Mouse (Mus musculus): ENCODE data around the gene Frrs1.

The Frrs1 gene

GRCm38 (mm10) chr3:116848099-116848498, 11.2 kb upstream of the Frrs1 start:
- no peak for DNase-seq (ENCODE audit: low read depth, low spot score)

DNA sequence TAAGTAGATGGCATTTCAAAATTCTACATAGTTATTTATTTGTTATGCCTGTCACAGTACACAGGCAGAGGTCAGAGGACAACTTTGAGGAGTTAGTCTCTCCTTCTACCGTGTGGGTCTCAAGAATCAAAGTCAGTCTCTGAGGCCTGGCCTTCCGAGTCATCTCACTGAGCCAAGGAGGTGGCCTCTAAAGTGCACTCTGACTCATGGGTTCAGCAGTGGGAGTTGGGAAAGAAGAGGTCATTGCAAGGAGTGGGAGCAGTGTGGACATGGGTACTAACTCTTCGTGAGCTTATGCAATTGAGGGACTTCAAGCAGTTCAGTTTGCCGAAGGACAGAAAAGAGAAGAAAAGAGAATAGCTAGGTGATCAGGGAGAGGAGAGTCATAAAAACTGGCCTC, 10.3 kb upstream of the Frrs1 start:
- DNase-seq (ENCODE audit: low read depth, low spot score) = no peak

DNA sequence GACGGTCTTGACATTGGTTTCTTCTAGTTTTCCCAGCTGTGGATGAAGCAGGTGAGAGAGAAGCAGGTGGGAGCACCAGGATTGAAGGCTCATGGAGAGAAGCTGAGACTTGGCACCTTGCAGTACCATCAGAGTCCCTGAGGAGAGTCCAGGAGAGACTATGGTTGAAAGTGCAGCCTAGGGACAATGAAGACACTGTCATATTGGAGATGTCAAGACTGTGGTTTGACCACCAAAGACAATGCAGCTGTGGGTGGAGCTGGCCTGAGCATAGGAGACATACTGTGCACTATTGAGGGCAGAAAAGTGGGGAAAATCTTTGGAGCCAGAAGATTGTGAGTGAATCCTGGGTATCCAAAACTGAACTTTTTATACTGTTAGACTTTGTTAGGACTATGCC, 8.9 kb upstream of the Frrs1 start:
- no peak for DNase-seq (ENCODE audit: low read depth, low spot score)

DNA sequence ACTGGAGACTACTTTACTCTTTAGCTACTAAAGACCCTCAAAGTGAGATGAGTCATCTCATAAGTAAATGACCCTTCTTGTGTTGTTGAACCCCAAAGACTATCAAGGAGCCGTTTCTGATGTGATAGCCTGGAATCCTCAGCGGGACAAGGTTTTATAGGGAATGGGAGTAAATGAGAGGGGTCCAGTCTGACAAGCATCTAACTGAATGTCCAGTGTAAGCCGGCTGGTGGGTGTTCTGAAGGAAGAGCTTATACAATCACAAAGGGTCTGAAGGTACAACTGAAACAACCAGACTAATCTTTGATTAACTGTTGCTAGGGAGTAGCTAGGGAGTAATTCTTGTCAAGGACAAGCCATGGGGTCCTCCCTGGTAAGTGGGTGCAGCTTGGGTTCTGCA, 6.8 kb upstream of the Frrs1 start:
- DNase-seq (ENCODE audit: low read depth, low spot score) = no peak

GRCm38 (mm10) chr3:116857611-116858010, 1.7 kb upstream of the Frrs1 start:
- no peak for DNase-seq (ENCODE audit: low read depth, low spot score)

GRCm38 (mm10) chr3:116859752-116860151, 488 bp downstream of the Frrs1 start:
- DNase-seq (ENCODE audit: low read depth, low spot score) = no peak

DNA sequence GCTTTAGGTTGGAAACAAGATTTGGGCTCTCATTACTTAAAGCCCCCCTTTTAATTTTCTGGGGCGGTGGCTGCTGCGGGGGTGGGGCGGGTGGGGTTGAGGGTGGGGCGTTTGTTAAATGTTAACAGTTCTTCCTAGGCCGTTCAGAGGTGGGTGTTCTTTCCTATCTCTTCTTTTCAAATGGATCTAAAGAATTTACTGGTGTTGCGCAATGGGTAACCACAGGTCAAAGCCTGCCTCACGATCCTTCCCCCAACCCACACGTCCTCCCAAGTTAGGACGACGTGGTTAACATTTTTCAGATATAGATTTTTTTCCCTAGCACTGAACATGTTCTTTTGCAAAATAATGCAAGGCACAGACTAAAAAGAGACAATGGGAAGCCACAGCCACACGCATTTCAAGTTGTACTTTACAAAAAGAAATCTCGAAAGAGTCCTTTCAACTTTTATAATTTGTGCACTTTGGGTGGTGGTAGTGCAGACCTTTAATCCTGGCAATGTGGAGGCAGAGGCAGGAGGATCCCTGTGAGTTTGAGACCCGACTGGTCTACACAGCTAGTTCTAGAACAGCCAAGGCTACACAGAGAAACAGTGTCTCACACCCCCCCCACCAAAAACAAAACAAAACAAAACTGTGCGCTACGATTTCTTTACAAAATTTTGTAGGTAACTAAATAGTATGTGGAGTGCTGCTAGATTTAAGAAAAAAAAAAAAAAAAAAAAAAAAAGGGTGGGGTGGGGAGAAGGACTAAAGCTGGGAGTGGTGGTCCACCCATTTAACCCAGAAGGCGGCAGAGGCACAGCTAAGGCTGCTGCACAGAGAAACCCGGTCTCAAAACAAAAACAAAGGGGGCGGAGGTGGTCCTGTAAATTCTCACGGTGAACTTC, 1.3 kb downstream of the Frrs1 start:
- no peak for DNase-seq (ENCODE audit: low read depth, low spot score)

GRCm38 (mm10) chr3:116861223-116861539, 1.9 kb downstream of the Frrs1 start:
- DNase-seq (ENCODE audit: low read depth, low spot score) = no peak

GRCm38 (mm10) chr3:116861540-116862067, 2.3 kb downstream of the Frrs1 start:
- DNase-seq (ENCODE audit: low read depth, low spot score) = peak; percentile 8

- DNase-seq (ENCODE audit: low read depth, low spot score) = no peak
Measured at GRCm38 (mm10) chr3:116862621-116863020, 3.4 kb downstream of the Frrs1 start.

DNA sequence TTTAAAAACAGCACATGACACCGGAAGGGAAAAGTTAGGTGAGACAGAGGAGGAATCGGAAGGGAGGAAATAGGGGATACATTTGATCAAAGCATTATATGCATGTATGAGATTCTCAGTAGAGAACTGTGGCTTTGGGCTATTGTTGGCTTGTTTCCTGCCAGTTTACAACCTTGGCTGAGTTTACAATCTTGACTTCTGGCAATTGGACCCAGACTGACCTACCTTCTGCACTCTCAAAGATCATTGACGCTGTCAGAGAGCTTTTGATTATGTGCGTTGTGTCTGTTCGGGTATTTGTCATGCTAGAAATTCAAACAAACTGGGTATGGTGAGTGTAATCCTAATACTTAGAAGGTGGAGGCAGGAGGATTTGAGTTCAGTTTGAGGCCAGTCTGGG, 5.2 kb downstream of the Frrs1 start:
- DNase-seq (ENCODE audit: low read depth, low spot score) = no peak

GRCm38 (mm10) chr3:116865199-116865636, 6.0 kb downstream of the Frrs1 start:
- no peak for DNase-seq (ENCODE audit: low read depth, low spot score)

DNA sequence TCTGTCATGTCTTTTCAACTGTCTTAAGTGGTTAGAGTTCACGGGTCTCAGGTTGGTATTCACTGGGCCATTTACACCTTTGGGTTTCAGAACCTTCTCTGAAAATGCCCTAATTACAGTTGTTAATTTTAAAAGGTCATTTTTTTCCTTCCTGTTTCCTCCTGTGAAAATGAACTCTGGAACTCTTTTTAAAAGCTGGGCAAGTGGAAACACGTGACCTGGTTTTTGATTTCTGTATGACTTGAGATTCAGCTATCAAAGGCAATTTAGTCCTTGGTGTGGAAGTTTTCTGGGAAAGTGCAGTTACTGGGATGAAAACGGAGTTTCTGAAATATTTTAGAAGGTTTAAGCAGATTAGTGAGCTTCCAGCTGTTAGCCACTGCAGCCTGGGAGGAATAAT, 11.1 kb downstream of the Frrs1 start:
- no peak for DNase-seq (ENCODE audit: low read depth, low spot score)

GRCm38 (mm10) chr3:116882221-116882960, 23.1 kb downstream of the Frrs1 start:
- no peak for DNase-seq (ENCODE audit: low read depth, low spot score)

GRCm38 (mm10) chr3:116884941-116885340, 25.7 kb downstream of the Frrs1 start:
- DNase-seq (ENCODE audit: low read depth, low spot score) = no peak

DNA sequence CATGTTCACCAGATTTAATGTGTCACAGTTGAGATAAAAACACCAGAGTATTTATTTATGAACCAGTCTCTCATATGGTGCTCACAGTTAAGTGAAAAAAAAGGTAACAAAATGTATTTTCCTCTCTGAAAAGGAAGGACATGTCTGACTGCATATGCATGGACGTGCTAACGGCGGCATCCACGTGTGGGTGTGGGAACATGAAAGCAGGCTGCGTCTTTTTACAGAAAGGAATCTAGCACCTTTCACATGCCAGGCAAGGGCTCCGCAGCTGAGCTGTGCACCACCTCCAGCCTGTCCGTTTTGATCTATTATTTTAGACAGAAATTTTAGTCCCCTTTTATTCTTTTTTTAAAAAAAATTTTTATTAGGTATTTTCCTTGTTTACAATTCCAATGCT, 30.1 kb downstream of the Frrs1 start:
- no peak for DNase-seq (ENCODE audit: low read depth, low spot score)

GRCm38 (mm10) chr3:116890576-116890975, 31.3 kb downstream of the Frrs1 start:
- no peak for DNase-seq (ENCODE audit: low read depth, low spot score)

DNA sequence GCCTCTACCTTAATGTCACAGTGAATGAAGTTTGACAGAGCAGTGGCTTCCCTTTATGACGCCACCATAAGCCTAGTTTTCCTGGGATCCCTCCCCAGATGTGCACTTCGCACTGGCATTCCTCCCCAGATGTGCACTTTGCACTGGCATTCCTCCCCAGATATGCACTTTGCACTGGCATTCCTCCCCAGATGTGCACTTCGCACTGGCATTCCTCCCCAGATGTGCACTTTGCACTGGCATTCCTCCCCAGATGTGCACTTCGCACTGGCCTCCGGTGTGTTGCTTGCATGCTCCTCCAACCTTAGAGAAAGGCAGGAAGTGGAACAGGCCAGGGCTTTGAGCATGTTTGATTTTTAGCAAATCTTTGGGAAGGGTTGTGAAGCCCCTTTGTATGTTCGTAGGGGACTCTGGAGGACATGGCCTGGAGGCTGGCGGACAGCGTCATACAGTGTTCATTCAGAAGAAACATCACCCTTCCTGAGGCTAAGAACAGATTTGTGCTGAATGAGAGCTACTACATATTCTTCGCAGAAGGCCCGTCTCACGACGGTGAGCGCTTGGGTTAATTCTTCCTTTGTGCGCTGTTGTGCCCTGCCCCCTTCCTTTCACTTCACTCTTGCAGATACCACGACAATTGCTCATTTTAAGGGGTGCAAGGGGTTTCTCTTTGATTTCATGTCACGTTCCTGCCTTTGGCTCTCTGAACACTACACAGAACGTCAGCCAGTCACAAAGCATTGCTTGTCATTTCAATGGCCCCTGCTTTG, 32.4 kb downstream of the Frrs1 start:
- DNase-seq (ENCODE audit: low read depth, low spot score) = no peak

DNA sequence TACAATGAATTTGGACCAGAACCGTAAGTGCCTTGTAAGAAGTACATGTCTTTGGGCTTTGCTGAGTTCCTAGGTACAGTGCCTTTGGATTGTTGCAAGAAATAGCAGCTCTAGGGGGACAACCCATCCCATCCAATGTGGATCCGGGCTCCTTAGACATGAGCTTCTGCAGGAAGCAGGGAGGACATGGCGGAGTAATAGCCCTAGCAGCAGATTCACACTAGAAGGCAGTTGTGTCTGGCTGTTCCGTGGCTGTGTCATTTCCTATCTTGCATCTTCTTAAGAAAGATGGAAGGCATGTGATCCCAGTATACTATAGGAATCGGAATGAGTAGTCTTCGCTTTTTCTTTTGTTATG, 32.9 kb downstream of the Frrs1 start:
- no peak for DNase-seq (ENCODE audit: low read depth, low spot score)

- no peak for DNase-seq (ENCODE audit: low read depth, low spot score)
Measured at GRCm38 (mm10) chr3:116892872-116893271, 33.6 kb downstream of the Frrs1 start.

DNA sequence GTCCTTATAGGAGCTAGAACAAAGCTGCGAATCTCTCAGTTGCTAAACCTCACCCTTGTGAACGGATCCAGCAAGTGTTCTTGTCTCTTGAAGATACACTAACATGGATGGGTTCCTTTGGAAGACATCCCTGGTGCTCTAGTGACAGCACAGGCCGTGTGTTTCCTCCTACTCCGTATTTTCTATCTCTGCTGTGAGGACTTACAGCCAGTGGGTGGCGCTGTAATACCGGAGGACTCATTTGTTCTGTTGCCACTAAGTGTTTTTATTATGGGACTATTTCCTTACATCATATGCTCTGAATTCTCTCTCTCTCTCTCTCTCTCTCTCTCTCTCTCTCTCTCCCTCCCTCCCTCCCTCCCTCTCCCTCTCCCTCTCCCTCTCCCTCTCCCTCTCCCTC, 44.9 kb downstream of the Frrs1 start:
- peak; percentile 54 for DNase-seq (ENCODE audit: low read depth, low spot score)

- no peak for DNase-seq (ENCODE audit: low read depth, low spot score)
Measured at GRCm38 (mm10) chr3:116905898-116906297, 46.6 kb downstream of the Frrs1 start.
